17 mouse cellular contexts compared by ENCODE assay signal in genomic region chr10:95630726-95631345, GRCm38 (mm10). TPM values are rescaled to one million over a fixed set of nuclear protein-coding genes. Genes with fewer than 3 reads are reported as not detected.
DNase-seq lines count a peak whose midpoint lies in the region; ATAC-seq lines count a peak whose summit lies in the region.
"Had no signal": no experiment of that assay in that cellular context is flagged by ENCODE, and none has a peak within 500 bp of the region (broad histone marks: within the 10 kb centered on the region; RNA-seq: fewer than 3 reads in every experiment).

No protein-coding gene starts in this region.

- no peak overlapping the region for H3K4me3 ChIP-seq in forebrain, embryonic 10.5 days
- H3K4me3 ChIP-seq in forebrain, embryonic 16.5 days (replicated peaks; ENCODE audit: low read length), result no peak overlapping the region

- H3K27me3 ChIP-seq in forebrain, embryonic 10.5 days (ENCODE audit: poor library complexity, severe bottlenecking), result no peaks in the 10 kb centered on the region
- no peaks in the 10 kb centered on the region for H3K27me3 ChIP-seq in forebrain, embryonic 16.5 days (replicated peaks; ENCODE audit: control insufficient read depth, insufficient read depth, low read length)

- H3K4me1 ChIP-seq in forebrain, embryonic 10.5 days, result peaks cover 7% of the 10 kb centered on the region; the same call in 1 of the 2 replicates
- H3K4me1 ChIP-seq in forebrain, embryonic 16.5 days (replicated peaks; ENCODE audit: control insufficient read depth, insufficient read depth, low read length), result no peaks in the 10 kb centered on the region

- H3K9ac ChIP-seq in forebrain, embryonic 16.5 days (replicated peaks; ENCODE audit: low read depth, low read length), result no peak overlapping the region

- 94% methylated on average over 10 of the region's 10 CpGs for WGBS in forebrain, embryonic 10.5 days
- WGBS in forebrain, embryonic 16.5 days, result 88% methylated on average over 10 of the region's 10 CpGs

- peak overlapping the region; percentile 37 for H3K27ac ChIP-seq in forebrain, embryonic 10.5 days
- no peak overlapping the region for H3K27ac ChIP-seq in forebrain, embryonic 16.5 days (ENCODE audit: low read length)

- ATAC-seq in forebrain, embryonic 16.5 days, result no peak
- ATAC-seq in megakaryocyte-erythroid progenitor cell, adult 5-6 weeks (replicated peaks; ENCODE audit: low FRiP score, low TSS enrichment, poor library complexity, severe bottlenecking), result no peak
- ATAC-seq: hindbrain, embryonic 16.5 days had no signal

- no peaks in the 10 kb centered on the region for H3K36me3 ChIP-seq in forebrain, embryonic 10.5 days (replicated peaks)
- no peaks in the 10 kb centered on the region for H3K36me3 ChIP-seq in forebrain, embryonic 16.5 days (ENCODE audit: control insufficient read depth, insufficient read depth)

- no peak for DNase-seq in forebrain, embryonic 10.5 days (ENCODE audit: extremely low spot score, low spot score)
- peak; percentile 77 for DNase-seq in 3134 (ENCODE audit: extremely low read depth, insufficient read length, low spot score)
- peak; percentile 12 for DNase-seq in c-Kit-negative CD71-positive TER-119-positive erythroid progenitor cells, embryonic 14.5 days (ENCODE audit: low read depth, low spot score)
- DNase-seq in heart, postnatal 4 days, result peak; percentile 53
- no peak for DNase-seq in spleen, postnatal 4 days (ENCODE audit: low spot score in 2 of 2)
- no peak for DNase-seq in right cerebral cortex, postnatal 4 days
- DNase-seq: kidney, postnatal 36 days; left cerebral cortex, postnatal 4 days; thymus, adult 2 months had no signal

- no peak overlapping the region for H3K4me2 ChIP-seq in forebrain, embryonic 16.5 days (ENCODE audit: low read length)

- no peaks in the 10 kb centered on the region for H3K9me3 ChIP-seq in forebrain, embryonic 10.5 days
- no peaks in the 10 kb centered on the region for H3K9me3 ChIP-seq in forebrain, embryonic 16.5 days (ENCODE audit: control insufficient read depth, low read length)

RNA-seq across cellular contexts. Expression of gene Anapc15-ps, which starts 42.4 kb away (rescaled TPM):
- polyA plus RNA-seq in forebrain, embryonic 10.5 days (2016; fragmentation: Nextera tagmentation; extraction: Ambion mirVana), result not detected in 2 replicates
- not detected in 2 replicates for polyA plus RNA-seq in forebrain, embryonic 16.5 days (2015; fragmentation: Nextera tagmentation; extraction: Ambion mirVana)
- total RNA-seq in heart, postnatal 4 days (2021), result not detected
- not detected in 2 replicates for total RNA-seq in megakaryocyte-erythroid progenitor cell, adult 5-6 weeks (2014; fragmentation: Nextera tagmentation)
- total RNA-seq in megakaryocyte-erythroid progenitor cell, adult 5-6 weeks (2017), result 0.56 and 1.1 TPM in 2 replicates
- total RNA-seq: left cerebral cortex, postnatal 4 days; megakaryocyte, adult 5-6 weeks had no signal
- polyA plus RNA-seq: cortical plate, adult 2 months; forebrain, embryonic 11.5 days; gonadal fat pad, adult 2 months; neural tube, embryonic 14.5 days; thymus, adult 2 months had no signal

Comparison
In these comparisons a context has a peak if more than half of its experiments do, and no peak if none do; other contexts are left out.
1. DNase-seq: peak in 3134 (single experiment), c-Kit-negative CD71-positive TER-119-positive erythroid progenitor cells, embryonic 14.5 days (single experiment) and heart, postnatal 4 days (single experiment); none in forebrain, embryonic 10.5 days (single experiment), spleen, postnatal 4 days (0 of 2) and right cerebral cortex, postnatal 4 days (single experiment).